8 mouse cellular contexts compared by ENCODE assay signal in the genomic region with DNA sequence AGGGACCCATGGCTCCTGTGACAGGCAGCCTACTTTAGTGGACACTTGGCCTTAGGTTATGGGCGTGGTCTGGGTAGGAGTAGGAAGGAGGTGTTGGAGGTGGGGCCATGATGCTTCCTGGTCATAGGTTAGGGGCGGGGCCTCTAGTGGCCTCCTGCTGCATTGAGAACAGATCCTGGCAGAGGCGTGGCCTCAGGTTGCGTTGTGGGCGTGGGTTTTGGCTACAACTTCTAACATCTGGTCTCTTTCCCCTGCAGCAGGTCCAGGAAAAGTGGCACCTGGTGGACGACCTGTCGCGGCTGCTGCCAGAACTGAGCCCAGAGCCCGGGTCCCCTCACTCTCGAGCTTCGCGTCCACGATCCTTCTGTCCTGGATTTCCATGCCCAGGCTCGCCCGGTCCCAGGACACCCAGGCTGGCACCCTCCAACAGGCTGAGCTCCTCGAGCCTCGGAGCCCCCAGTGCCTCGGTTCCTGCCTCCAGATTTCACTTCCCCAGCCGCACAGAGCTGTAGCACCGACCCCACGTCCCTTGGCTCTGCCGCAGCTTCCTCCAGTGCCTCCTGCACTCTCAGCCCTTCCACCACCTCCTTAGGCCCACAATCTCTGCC. TPM values are rescaled to one million over a fixed set of nuclear protein-coding genes. Genes with fewer than 3 reads are reported as not detected.
DNase-seq lines count a peak whose midpoint lies in the region; ATAC-seq and TF ChIP-seq lines count a peak whose summit lies in the region.

No protein-coding gene starts in this region.

- no peak for DNase-seq in heart, adult 9 months (ENCODE audit: low spot score in 2 of 2)
- DNase-seq in kidney, adult 18-20 months = peak; percentile 82
- DNase-seq in lung, embryonic 14.5 days = peak; percentile 72
- DNase-seq in spleen, postnatal 10 days (ENCODE audit: low spot score in 2 of 2) = peak; percentile 71 to 92
- no peak for DNase-seq in layer of hippocampus, adult 9-11 months
- DNase-seq in ovary, adult 18-20 months (ENCODE audit: low spot score) = no peak

- H3K36me3 ChIP-seq in heart, embryonic 12.5 days = no peaks in the 10 kb centered on the region
- H3K36me3 ChIP-seq in lung, embryonic 14.5 days (ENCODE audit: insufficient read depth) = no peaks in the 10 kb centered on the region

- H3K9ac ChIP-seq in heart, embryonic 12.5 days = peak overlapping the region; percentile 65
- H3K9ac ChIP-seq in lung, embryonic 14.5 days = no peak overlapping the region

- peaks cover 16% of the 10 kb centered on the region for H3K27me3 ChIP-seq in heart, embryonic 12.5 days (replicated peaks)
- H3K27me3 ChIP-seq in lung, embryonic 14.5 days (ENCODE audit: insufficient read depth, low read length) = 0 out of 2 replicates have a peak, but pooled peaks cover 3% of the 10 kb centered on the region

- 10% methylated on average over 22 of the region's 22 CpGs for WGBS in heart, embryonic 12.5 days
- WGBS in lung, embryonic 14.5 days = 5% methylated on average over 22 of the region's 22 CpGs

- H3K27ac ChIP-seq in heart, embryonic 12.5 days (ENCODE audit: poor library complexity, severe bottlenecking) = no peak overlapping the region
- no peak overlapping the region for H3K27ac ChIP-seq in lung, embryonic 14.5 days (ENCODE audit: low read depth)

- H3K4me1 ChIP-seq in heart, embryonic 12.5 days (replicated peaks) = peaks cover 24% of the 10 kb centered on the region
- H3K4me1 ChIP-seq in lung, embryonic 14.5 days (ENCODE audit: insufficient read depth) = peaks cover 4% of the 10 kb centered on the region; the same call in 1 of the 2 replicates

- 0 out of 2 replicates have a peak, but pooled peaks have one; percentile 17 for TF ChIP-seq CTCF in lung, embryonic 14.5 days (IDR thresholded peaks at IDR 0.05; ENCODE audit: low read depth)

- peak overlapping the region; percentile 73 for H3K4me2 ChIP-seq in heart, embryonic 12.5 days
- H3K4me2 ChIP-seq in lung, embryonic 14.5 days = peak overlapping the region; percentile 59

- no peaks in the 10 kb centered on the region for H3K9me3 ChIP-seq in heart, embryonic 12.5 days (replicated peaks)
- H3K9me3 ChIP-seq in lung, embryonic 14.5 days (ENCODE audit: low read depth, low read length) = no peaks in the 10 kb centered on the region

- peak overlapping the region; percentile 36 for H3K4me3 ChIP-seq in heart, embryonic 12.5 days
- peak overlapping the region; percentile 21 for H3K4me3 ChIP-seq in lung, embryonic 14.5 days (ENCODE audit: low read depth, low read length)

- ATAC-seq in heart, embryonic 12.5 days (ENCODE audit: insufficient number of reproducible peaks, low FRiP score) = peak; percentile 84
- ATAC-seq in common myeloid progenitor, adult 5-6 weeks (replicated peaks; ENCODE audit: low read depth, poor library complexity, severe bottlenecking) = peak; percentile 76
- peak; percentile 42 for ATAC-seq in lung, embryonic 14.5 days (ENCODE audit: insufficient read depth)

RNA-seq across cellular contexts. Expression of a gene that starts 5.1 kb away (rescaled TPM):
- polyA plus RNA-seq in heart, embryonic 12.5 days (2016; fragmentation: Nextera tagmentation; extraction: Ambion mirVana) = 0.71 and 1.7 TPM in 2 replicates
- 0.69 TPM in 1 of 2 replicates, not detected in the other for total RNA-seq in common myeloid progenitor, adult 5-6 weeks (2017)
- 0.22 and 0.23 TPM in 2 replicates for polyA plus RNA-seq in lung, embryonic 14.5 days (2014; fragmentation: Nextera tagmentation; extraction: Ambion mirVana)

RNA-seq across cellular contexts. Expression of a gene that starts 10.4 kb away (rescaled TPM):
- polyA plus RNA-seq in heart, embryonic 12.5 days (2016; fragmentation: Nextera tagmentation; extraction: Ambion mirVana) = 23.8 and 26.5 TPM in 2 replicates
- total RNA-seq in common myeloid progenitor, adult 5-6 weeks (2017) = 11.4 and 40.7 TPM in 2 replicates
- 18.2 and 18.6 TPM in 2 replicates for polyA plus RNA-seq in lung, embryonic 14.5 days (2014; fragmentation: Nextera tagmentation; extraction: Ambion mirVana)

RNA-seq across cellular contexts. Expression of a gene that starts 10.5 kb away (rescaled TPM):
- 4.0 and 4.1 TPM in 2 replicates for polyA plus RNA-seq in heart, embryonic 12.5 days (2016; fragmentation: Nextera tagmentation; extraction: Ambion mirVana)
- 1.6 and 8.4 TPM in 2 replicates for total RNA-seq in common myeloid progenitor, adult 5-6 weeks (2017)
- 1.6 and 2.9 TPM in 2 replicates for polyA plus RNA-seq in lung, embryonic 14.5 days (2014; fragmentation: Nextera tagmentation; extraction: Ambion mirVana)

RNA-seq across cellular contexts. Expression of a gene that starts 17.1 kb away (rescaled TPM):
- polyA plus RNA-seq in heart, embryonic 12.5 days (2016; fragmentation: Nextera tagmentation; extraction: Ambion mirVana) = 0.78 and 0.82 TPM in 2 replicates
- 2.5 and 3.1 TPM in 2 replicates for total RNA-seq in common myeloid progenitor, adult 5-6 weeks (2017)
- polyA plus RNA-seq in lung, embryonic 14.5 days (2014; fragmentation: Nextera tagmentation; extraction: Ambion mirVana) = 0.23 and 0.30 TPM in 2 replicates

RNA-seq across cellular contexts. Expression of a gene that starts 17.1 kb away (rescaled TPM):
- polyA plus RNA-seq in heart, embryonic 12.5 days (2016; fragmentation: Nextera tagmentation; extraction: Ambion mirVana) = 68.9 and 69.3 TPM in 2 replicates
- 93.0 and 96.3 TPM in 2 replicates for total RNA-seq in common myeloid progenitor, adult 5-6 weeks (2017)
- polyA plus RNA-seq in lung, embryonic 14.5 days (2014; fragmentation: Nextera tagmentation; extraction: Ambion mirVana) = 65.9 and 71.6 TPM in 2 replicates

Comparison
In these comparisons a context has a peak if more than half of its experiments do, and no peak if none do; other contexts are left out.
1. DNase-seq: peak in kidney, adult 18-20 months (single experiment), lung, embryonic 14.5 days (single experiment) and spleen, postnatal 10 days (2 of 2); none in heart, adult 9 months (0 of 2), layer of hippocampus, adult 9-11 months (single experiment) and ovary, adult 18-20 months (single experiment).
2. Peak in every context shown above with its lines, with median percentiles within 50 percentile points of each other: ATAC-seq.